Mouse (Mus musculus): ENCODE data around the gene Rgs7.

DNA sequence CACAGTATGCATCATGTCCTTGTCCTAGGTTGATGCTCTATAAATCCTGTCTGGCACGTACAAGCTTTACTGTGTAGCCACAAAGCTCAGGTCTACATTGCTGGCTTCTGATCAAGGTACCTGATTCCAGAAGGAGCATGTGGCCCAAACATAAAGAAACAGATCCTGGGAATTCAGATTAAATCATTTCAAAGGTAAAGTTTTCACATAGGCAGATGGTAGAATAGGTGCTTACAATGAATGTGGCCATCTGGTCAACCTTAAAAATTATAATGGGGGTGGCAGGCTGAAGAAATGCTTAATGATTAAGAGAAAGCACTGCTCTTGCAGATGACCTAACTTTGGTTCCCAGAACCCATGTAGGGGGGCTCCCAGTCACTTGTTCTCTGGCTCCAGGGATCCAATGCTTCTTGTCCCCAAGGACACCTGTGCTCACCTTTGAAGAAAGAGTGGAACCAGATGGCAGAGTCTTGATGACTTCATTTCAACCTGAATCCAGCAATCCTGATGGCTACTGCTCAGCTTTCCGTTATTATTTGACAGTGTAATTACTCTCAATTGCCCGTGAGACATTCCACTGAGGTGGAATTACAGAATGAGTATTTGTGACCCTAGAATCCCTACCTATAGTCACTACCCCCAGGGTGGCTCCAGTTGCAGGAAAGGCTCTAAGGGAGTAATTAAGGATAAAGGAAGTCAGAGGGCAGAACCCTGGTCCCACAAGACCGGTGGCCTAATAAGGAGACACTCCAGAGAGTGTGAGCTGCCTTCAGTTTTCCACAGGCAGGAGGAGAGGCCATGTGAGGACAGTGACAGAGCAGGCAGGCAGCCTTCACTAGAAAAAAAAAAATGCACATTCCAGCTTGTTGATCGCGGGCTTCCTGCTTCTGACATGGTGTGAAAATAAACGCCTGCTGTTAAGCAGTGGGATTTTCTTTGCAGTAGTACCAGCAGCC is 132.6 kb downstream of the Rgs7 start:
- no peak for TF ChIP-seq CTCF (conservative IDR thresholded peaks at IDR 0.05; ENCODE audit: insufficient read depth, insufficient read length, low read depth, low read length)
- TF ChIP-seq POLR2A (IDR thresholded peaks at IDR 0.05; ENCODE audit: low read depth, low read length) = no peak
